Mouse (Mus musculus): Measurements from ENCODE around the gene Fto. TPM values are rescaled to one million over a fixed set of nuclear protein-coding genes. Genes with fewer than 3 reads are reported as not detected.

The Fto gene
- polyA plus RNA-seq, 1 experiment: 119 TPM

GRCm38 (mm10) chr8:91477471-91477870, 164.1 kb downstream of the Fto start:
- Histone ChIP-seq H3K4me3 (ENCODE audit: insufficient read depth, low read length) (no peak overlapping the region), H3K27ac (ENCODE audit: insufficient read depth, low read length) (no peak overlapping the region), H3K4me1 (ENCODE audit: control insufficient read depth, insufficient read depth, low read length) (peaks cover 5% of the 10 kb centered on the region)
- TF ChIP-seq POLR2A (IDR thresholded peaks at IDR 0.05; ENCODE audit: extremely low read depth, insufficient read depth, low read length): no peak
- no peak for TF ChIP-seq CTCF (IDR thresholded peaks at IDR 0.05; ENCODE audit: extremely low read depth, insufficient read depth, low read length)

GRCm38 (mm10) chr8:91482511-91482910, 169.2 kb downstream of the Fto start:
- Histone ChIP-seq H3K4me3 (ENCODE audit: insufficient read depth, low read length) (no peak overlapping the region), H3K4me1 (ENCODE audit: control insufficient read depth, insufficient read depth, low read length) (no peaks in the 10 kb centered on the region), H3K27ac (ENCODE audit: insufficient read depth, low read length) (no peak overlapping the region)
- TF ChIP-seq CTCF (IDR thresholded peaks at IDR 0.05; ENCODE audit: extremely low read depth, insufficient read depth, low read length) (no peak), POLR2A (IDR thresholded peaks at IDR 0.05; ENCODE audit: extremely low read depth, insufficient read depth, low read length) (no peak)

GRCm38 (mm10) chr8:91486394-91486793, 173.1 kb downstream of the Fto start:
- H3K4me3 ChIP-seq (ENCODE audit: insufficient read depth, low read length): no peak overlapping the region
- no peak overlapping the region for H3K27ac ChIP-seq (ENCODE audit: insufficient read depth, low read length)
- TF ChIP-seq CTCF (IDR thresholded peaks at IDR 0.05; ENCODE audit: extremely low read depth, insufficient read depth, low read length) (no peak), POLR2A (IDR thresholded peaks at IDR 0.05; ENCODE audit: extremely low read depth, insufficient read depth, low read length) (no peak)
- H3K4me1 ChIP-seq (ENCODE audit: control insufficient read depth, insufficient read depth, low read length): no peaks in the 10 kb centered on the region

- Histone ChIP-seq H3K4me3 (ENCODE audit: insufficient read depth, low read length) (no peak overlapping the region), H3K27ac (ENCODE audit: insufficient read depth, low read length) (no peak overlapping the region), H3K4me1 (ENCODE audit: control insufficient read depth, insufficient read depth, low read length) (no peaks in the 10 kb centered on the region)
- TF ChIP-seq POLR2A (IDR thresholded peaks at IDR 0.05; ENCODE audit: extremely low read depth, insufficient read depth, low read length) (no peak), CTCF (IDR thresholded peaks at IDR 0.05; ENCODE audit: extremely low read depth, insufficient read depth, low read length) (no peak)
Observed at GRCm38 (mm10) chr8:91487456-91487855, 174.1 kb downstream of the Fto start.

- no peak for TF ChIP-seq POLR2A (IDR thresholded peaks at IDR 0.05; ENCODE audit: extremely low read depth, insufficient read depth, low read length)
- peak; percentile 83 for TF ChIP-seq CTCF (IDR thresholded peaks at IDR 0.05; ENCODE audit: extremely low read depth, insufficient read depth, low read length)
- no peak overlapping the region for H3K27ac ChIP-seq (ENCODE audit: insufficient read depth, low read length)
- no peak overlapping the region for H3K4me3 ChIP-seq (ENCODE audit: insufficient read depth, low read length)
- H3K4me1 ChIP-seq (ENCODE audit: control insufficient read depth, insufficient read depth, low read length): no peaks in the 10 kb centered on the region
Observed at GRCm38 (mm10) chr8:91488086-91488783, 174.9 kb downstream of the Fto start.

GRCm38 (mm10) chr8:91488784-91489450, 175.6 kb downstream of the Fto start:
- H3K4me3 ChIP-seq (ENCODE audit: insufficient read depth, low read length): no peak overlapping the region
- TF ChIP-seq POLR2A (IDR thresholded peaks at IDR 0.05; ENCODE audit: extremely low read depth, insufficient read depth, low read length) (no peak), CTCF (IDR thresholded peaks at IDR 0.05; ENCODE audit: extremely low read depth, insufficient read depth, low read length) (no peak)
- H3K27ac ChIP-seq (ENCODE audit: insufficient read depth, low read length): no peak overlapping the region
- no peaks in the 10 kb centered on the region for H3K4me1 ChIP-seq (ENCODE audit: control insufficient read depth, insufficient read depth, low read length)

GRCm38 (mm10) chr8:91490065-91490464, 176.7 kb downstream of the Fto start:
- Histone ChIP-seq H3K4me1 (ENCODE audit: control insufficient read depth, insufficient read depth, low read length) (no peaks in the 10 kb centered on the region), H3K4me3 (ENCODE audit: insufficient read depth, low read length) (no peak overlapping the region), H3K27ac (ENCODE audit: insufficient read depth, low read length) (no peak overlapping the region)
- TF ChIP-seq CTCF (IDR thresholded peaks at IDR 0.05; ENCODE audit: extremely low read depth, insufficient read depth, low read length) (no peak), POLR2A (IDR thresholded peaks at IDR 0.05; ENCODE audit: extremely low read depth, insufficient read depth, low read length) (no peak)

- H3K4me1 ChIP-seq (ENCODE audit: control insufficient read depth, insufficient read depth, low read length): no peaks in the 10 kb centered on the region
- no peak overlapping the region for H3K4me3 ChIP-seq (ENCODE audit: insufficient read depth, low read length)
- no peak overlapping the region for H3K27ac ChIP-seq (ENCODE audit: insufficient read depth, low read length)
- TF ChIP-seq CTCF (IDR thresholded peaks at IDR 0.05; ENCODE audit: extremely low read depth, insufficient read depth, low read length): no peak
Observed at GRCm38 (mm10) chr8:91493373-91493772, 180.0 kb downstream of the Fto start.

- Histone ChIP-seq H3K27ac (ENCODE audit: insufficient read depth, low read length) (no peak overlapping the region), H3K4me1 (ENCODE audit: control insufficient read depth, insufficient read depth, low read length) (peaks cover 4% of the 10 kb centered on the region; the same call in 1 of the 2 replicates), H3K4me3 (ENCODE audit: insufficient read depth, low read length) (no peak overlapping the region)
- TF ChIP-seq POLR2A (IDR thresholded peaks at IDR 0.05; ENCODE audit: extremely low read depth, insufficient read depth, low read length) (no peak), CTCF (IDR thresholded peaks at IDR 0.05; ENCODE audit: extremely low read depth, insufficient read depth, low read length) (no peak)
Observed at GRCm38 (mm10) chr8:91494501-91495259, 181.4 kb downstream of the Fto start.
